Mouse (Mus musculus) left cerebral cortex, adult 2 months (tissue): ENCODE measurements around the gene Gm49601. TPM values are rescaled to one million over a fixed set of nuclear protein-coding genes. Genes with fewer than 3 reads are reported as not detected.

ENCODE experiments used
- DNase-seq, 2 experiments: peaks; one replicate each; pipeline ENCODE4 v3.0.0; 2021 to 2022; ENCODE audit warnings: low spot score in 2 of 2, mixed read lengths in 1 of 2; ENCODE audit errors: extremely low spot score in 1 of 2
- H3K27ac ChIP-seq: fragments of 200-600 bp; 2 replicates; pipeline ENCODE4 v1.8.1; 2022
- H3K4me3 ChIP-seq: fragments of 200-600 bp; 2 replicates; pipeline ENCODE4 v1.8.1; 2022
- CTCF ChIP-seq: fragments of 200-600 bp; IDR thresholded peaks from 2 replicates; pipeline ENCODE4 v1.8.1; 2022; ENCODE audit warnings: antibody characterized with exemption, mild to moderate bottlenecking, moderate library complexity
- intact Hi-C: fragments of 180-260 bp; cut with DNase I; formaldehyde crosslinking; loops from one replicate; pipeline ENCODE4 v1.15.1; 2025
- total RNA-seq, 2 experiments: library from RNA; stranded (reverse); gene quantifications; 2 replicates each; pipeline ENCODE4 v1.2.3; 2021

Gene Gm49601
- total RNA-seq, 2 experiments from 2014 or later = 260 to 297 TPM

DNA sequence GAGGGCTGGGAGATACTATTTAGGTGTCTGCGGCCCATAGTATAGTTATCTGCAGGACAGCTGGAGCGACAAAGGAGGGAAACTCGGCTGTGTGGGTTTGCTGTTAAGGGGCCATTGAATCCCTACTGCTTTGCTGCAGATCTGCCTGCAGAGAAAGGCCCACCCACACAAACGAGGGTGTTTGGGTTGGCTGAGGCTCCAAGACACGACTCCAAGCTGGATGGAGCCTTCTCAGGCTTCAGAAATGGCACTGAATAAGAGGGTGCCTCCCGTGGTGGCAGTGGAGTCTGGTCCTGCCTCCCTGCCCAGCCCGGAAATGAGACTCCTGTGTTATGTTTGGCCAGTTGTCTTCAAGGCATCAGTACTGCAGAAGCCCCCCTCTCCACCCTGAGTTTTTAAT lies 16.1 kb upstream of the Gm49601 start:
- DNase-seq = peak; percentile 29 to 43

DNA sequence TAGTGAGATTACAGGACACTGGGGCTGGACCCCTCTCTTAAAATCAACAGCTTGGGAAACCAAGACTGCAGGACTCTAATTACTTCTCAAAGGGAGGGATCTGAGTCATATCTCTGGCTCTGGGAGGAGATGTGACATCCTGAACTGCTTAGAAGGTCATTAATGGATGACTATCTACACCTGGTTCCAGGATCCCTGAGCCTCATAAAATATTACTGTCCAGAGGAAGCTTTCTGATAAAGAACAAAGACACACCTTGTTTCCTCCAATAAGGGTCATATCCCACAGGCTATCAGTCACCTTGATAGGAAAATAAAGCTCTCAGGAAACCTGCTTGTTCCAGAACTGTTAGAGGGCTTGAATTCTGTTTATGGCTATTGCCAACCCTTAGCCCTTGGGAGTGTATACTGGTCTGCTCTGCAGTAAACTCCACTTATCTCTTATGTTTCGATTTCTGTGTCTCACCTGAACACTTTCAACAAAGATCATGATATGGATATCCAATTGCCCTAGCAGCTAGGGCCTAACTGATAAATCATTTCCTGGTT lies 13.2 kb upstream of the Gm49601 start:
- intact Hi-C loops = no loop called here
- H3K27ac ChIP-seq = no peak overlapping the region
- no peak overlapping the region for H3K4me3 ChIP-seq
- TF ChIP-seq CTCF = no peak
- DNase-seq = no peak

More for the DNA sequence above, 16.1 kb upstream of the Gm49601 start:
- Histone ChIP-seq H3K27ac (peak overlapping the region; percentile 15; the same call in 1 of the 2 replicates), H3K4me3 (no peak overlapping the region)
- intact Hi-C loops = no loop called here
- no peak; the same call in 1 of the 2 replicates for TF ChIP-seq CTCF

DNA sequence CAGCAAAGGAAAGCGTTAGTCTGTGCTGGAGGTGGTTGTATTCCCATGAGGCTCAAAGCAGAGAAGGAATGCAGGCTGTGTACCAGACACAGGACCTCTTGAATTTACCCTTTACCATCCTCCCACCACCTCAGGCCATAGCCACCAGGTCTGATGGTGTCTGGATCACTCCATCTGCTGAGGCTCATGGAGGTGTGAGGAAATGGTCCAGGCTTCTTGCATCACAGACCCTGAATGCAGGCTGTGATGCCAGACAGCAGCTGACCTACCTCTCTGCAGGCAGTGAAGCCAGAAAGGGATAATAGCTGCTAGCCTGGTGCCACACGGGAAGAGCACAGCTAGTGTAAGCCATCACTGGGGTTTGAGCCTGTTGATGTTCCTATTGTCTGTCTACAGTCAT lies 12.2 kb upstream of the Gm49601 start:
- Histone ChIP-seq H3K27ac (no peak overlapping the region), H3K4me3 (no peak overlapping the region)
- no peak for TF ChIP-seq CTCF
- DNase-seq = no peak
- intact Hi-C loops = no loop called here

DNA sequence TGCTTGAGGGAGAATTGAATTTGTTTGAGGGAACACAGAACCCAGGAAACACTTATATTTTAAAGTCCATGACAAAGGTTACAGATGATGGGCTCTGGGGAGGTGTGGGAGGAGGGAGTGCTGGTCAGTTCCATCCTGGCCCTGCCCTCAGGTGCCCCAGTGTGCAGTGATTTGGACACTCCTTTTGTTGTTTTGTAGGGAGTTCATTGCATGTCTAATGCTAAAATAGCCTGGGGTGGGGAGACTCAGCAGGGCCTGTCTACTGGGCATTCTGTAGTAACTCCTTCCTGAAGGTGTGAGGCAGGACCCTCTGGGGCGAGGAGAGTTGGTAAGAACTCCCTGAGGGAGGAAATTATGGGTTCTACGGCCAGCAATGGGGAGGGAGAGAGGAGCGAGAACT lies 10.6 kb upstream of the Gm49601 start:
- DNase-seq = no peak
- TF ChIP-seq CTCF = no peak
- intact Hi-C loops = no loop called here
- H3K4me3 ChIP-seq = no peak overlapping the region
- H3K27ac ChIP-seq = no peak overlapping the region

DNA sequence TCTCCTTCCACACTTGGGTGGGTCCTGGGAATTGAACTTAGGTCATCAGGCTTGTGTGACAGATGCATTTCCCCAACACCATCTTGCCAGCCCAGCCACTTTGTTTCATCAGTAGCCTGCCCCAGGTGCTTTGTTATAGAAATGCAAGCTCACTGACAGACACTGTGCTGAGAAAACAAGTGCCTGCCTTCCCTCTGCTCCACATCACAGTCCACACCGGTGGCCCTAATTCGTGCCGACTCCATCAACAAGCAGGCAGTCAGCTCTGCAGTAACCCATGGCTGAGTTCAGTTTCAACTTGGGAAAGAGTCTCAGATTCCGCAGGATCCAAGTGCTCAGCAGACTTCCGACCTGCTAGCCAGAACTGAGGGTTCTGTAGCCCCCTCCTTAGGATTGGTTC lies 10.2 kb upstream of the Gm49601 start:
- Histone ChIP-seq H3K27ac (no peak overlapping the region), H3K4me3 (no peak overlapping the region)
- intact Hi-C loops = no loop called here
- no peak for DNase-seq
- no peak for TF ChIP-seq CTCF

DNA sequence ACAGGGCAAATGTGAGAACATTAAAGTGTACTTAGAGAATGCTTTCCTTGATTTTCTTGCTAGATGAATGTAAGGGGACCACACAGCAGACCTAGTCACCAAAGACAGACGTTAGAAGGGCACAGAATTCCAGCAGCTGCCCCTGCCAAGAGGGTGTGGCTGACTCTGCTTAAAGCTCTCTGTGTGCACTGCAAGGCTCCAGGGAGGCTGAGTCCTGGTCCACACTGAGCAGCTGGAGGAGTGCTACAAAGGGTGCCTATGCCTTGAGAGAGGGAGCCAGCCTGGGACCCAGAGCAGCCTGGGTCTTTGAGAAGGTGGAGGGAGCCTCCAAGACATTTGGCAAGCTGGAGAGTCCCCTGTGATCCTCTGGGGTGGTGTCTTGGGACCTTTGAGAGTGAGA lies 7.1 kb upstream of the Gm49601 start:
- intact Hi-C loops = no loop called here
- no peak overlapping the region for H3K4me3 ChIP-seq
- no peak for DNase-seq
- no peak overlapping the region for H3K27ac ChIP-seq
- TF ChIP-seq CTCF = no peak

DNA sequence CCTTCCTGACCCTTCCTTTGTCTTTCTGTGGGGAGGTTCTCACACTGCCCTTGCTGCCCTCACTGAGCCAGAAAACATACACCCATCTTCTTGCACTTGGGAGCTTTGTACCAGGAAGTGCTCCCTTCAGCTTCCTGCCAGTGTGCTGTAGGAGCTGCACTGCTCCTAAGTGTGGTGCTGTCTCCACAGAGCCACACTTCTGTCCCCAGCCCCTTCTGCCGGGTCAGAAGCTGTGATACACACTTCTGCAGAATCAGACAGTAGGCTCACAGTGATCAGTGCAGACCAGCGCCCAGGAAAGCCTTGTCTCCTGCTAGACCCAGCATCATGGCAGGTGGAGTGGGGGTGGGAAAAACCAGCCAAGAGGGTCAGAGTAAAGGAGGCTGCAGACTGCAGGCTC lies 6.6 kb upstream of the Gm49601 start:
- no peak for DNase-seq
- Histone ChIP-seq H3K27ac (no peak overlapping the region), H3K4me3 (no peak overlapping the region)
- TF ChIP-seq CTCF = no peak
- intact Hi-C loops = no loop called here

DNA sequence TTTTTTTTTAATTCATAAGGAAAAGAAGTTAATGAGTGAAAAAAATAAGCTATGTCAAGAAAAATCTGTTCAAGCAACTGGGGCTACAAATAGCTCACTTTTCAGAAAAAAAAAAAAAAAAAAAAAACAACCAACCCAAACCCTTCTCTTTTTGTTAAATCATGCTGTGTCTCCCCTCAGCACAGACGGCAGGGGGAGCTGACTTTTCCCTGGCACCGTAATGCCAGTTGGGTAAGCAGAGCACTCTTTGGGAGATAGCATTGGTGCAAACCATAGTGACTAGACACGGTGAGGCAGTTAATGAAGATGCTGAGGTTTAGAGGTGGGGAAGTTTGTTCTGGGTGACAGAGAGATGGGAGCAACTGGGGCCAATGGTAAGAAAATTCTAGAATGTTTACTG lies 5.8 kb upstream of the Gm49601 start:
- DNase-seq = no peak
- TF ChIP-seq CTCF = peak; percentile 51
- intact Hi-C loops = no loop called here
- H3K27ac ChIP-seq = no peak overlapping the region
- no peak overlapping the region for H3K4me3 ChIP-seq

DNA sequence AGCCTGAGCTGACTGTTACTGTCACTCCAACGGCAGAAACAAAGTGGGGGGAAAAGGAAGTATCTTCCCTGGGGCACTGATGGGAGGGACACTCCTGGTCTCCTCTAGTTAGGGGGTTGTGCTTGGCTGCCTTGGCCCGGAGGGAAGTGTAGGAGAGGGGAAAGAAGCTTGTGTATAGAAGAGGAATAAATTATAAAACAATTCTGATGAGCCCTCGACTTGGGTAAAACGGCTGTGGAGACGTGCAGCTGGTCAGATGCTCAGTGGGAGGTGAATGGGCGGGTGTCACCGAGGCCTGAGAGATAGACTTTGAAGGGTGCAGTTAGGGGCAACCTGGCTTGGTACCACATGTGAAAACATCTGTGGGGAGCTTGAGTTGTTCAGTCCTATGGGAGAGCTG lies 4.9 kb upstream of the Gm49601 start:
- H3K4me3 ChIP-seq = no peak overlapping the region
- intact Hi-C loops = loop anchor here (2.0 kb wide), 1 partner anchor 168 kb away; no protein-coding TSS in a partner anchor
- no peak for TF ChIP-seq CTCF
- no peak overlapping the region for H3K27ac ChIP-seq
- DNase-seq = no peak

DNA sequence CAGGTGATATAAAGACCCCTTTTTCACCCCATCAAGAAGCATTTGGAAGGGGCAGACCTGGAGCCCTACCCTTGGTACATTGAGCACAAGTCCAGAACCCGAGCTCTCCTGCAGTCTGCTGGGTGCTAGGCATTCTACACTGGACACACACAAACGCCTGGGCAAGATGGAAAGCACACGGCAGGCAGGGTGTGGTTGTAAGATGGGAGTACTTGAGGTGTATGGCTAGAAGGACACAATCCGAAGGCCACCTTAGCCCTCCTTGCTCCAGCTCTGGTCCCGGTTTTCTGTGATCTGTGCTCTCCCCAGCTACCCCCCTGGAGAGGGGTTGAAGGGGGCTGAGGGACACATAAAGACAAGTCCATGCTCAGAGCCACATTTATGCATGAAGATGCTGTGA lies 4.1 kb upstream of the Gm49601 start:
- Histone ChIP-seq H3K4me3 (peak overlapping the region; percentile 84), H3K27ac (peak overlapping the region; percentile 82)
- intact Hi-C loops = loop anchor here (2.0 kb wide), 1 partner anchor 169 kb away; no protein-coding TSS in a partner anchor
- TF ChIP-seq CTCF = no peak
- DNase-seq = no peak

DNA sequence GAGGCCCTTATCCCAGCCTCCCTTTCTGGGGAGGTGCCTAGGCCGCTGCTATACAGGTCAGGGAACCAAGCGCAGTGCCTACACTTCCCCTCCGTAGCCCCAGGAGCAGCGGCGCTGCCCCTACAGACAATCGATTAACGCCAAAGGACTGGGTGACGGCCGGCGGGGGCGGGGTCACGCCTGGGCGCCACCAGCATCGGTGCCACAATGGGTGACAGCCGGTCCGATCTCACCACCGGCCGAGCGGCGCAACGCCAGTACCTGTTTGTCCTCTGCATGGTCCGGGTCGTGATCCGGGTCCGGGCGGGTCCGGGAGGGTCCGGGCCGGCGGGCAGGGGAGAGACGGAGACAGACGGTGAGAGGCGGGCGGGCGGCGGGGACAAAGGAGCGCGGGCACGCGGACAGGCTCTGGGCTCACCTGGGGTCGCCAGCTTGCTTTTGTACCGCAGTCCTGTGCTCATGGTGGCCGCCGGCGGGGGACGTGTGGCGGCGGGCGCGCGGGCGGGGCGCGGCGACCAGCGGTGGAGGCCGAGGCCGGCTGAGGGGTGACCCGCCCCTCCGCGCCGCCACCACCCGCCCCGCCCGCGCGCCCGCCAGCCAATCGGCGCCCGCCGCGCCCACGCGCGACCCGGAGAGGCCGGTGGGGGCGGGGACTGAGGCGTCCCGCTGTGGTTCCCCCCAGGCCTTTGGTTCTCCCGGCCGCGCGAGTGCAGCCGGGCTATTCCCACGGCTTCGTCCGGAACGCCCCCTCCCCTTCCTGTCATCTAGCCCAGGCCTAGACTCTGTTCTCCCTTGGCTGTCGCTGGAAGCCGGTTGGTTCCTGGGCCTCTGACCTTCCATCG lies 3.4 kb upstream of the Gm49601 start, which contains the start of gene Sept5:
TSS of gene Sept5 (minus strand) at position 565 of the 842 bp plus-strand sequence.
- peak within 1 kb of the TSS; percentile 93 for H3K27ac ChIP-seq
- DNase-seq = peak; percentile 81 to 82
- intact Hi-C loops = loop anchor here (1.0 to 2.0 kb wide), 2 partner anchors 52 to 169 kb away; no protein-coding TSS in a partner anchor
- no peak for TF ChIP-seq CTCF
- peak within 1 kb of the TSS; percentile 84 for H3K4me3 ChIP-seq

DNA sequence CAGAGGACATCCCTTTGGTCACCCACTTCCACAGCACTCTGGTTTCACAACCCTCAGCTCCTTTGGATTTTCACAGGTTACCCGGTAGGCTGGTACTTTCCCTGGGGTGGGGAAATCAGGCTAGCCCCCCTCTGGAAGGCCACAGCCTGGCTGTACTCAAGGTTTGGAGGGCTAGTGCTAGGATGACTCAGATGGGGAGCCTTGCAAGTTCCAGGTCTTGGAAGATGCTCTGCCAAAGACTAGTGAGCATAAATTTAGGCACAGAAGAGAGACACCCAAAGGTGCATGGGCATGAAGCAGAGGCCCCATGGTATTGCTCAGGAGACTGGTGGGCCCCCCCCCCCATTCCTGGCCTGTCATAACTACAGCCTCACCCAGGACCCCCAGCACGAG lies 2.7 kb upstream of the Gm49601 start:
- peak overlapping the region; percentile 93 for H3K27ac ChIP-seq
- no peak for TF ChIP-seq CTCF
- no peak for DNase-seq
- intact Hi-C loops = loop anchor here (1.0 kb wide), 1 partner anchor 52 kb away; no protein-coding TSS in a partner anchor
- H3K4me3 ChIP-seq = peak overlapping the region; percentile 84
